ENCODE assay signal across 8 mouse cellular contexts in genomic region chr7:28208988-28209508, GRCm38 (mm10). TPM values are rescaled to one million over a fixed set of nuclear protein-coding genes. Genes with fewer than 3 reads are reported as not detected.
DNase-seq lines count a peak whose midpoint lies in the region; ATAC-seq and TF ChIP-seq lines count a peak whose summit lies in the region.

No protein-coding gene starts in this region.

- peak overlapping the region; percentile 27 for H3K4me3 ChIP-seq in hindbrain, postnatal 0 days (ENCODE audit: low read length)

- no peaks in the 10 kb centered on the region for H3K9me3 ChIP-seq in hindbrain, postnatal 0 days (ENCODE audit: low read length)

- no peak overlapping the region for H3K27ac ChIP-seq in hindbrain, postnatal 0 days

- no peaks in the 10 kb centered on the region for H3K4me1 ChIP-seq in hindbrain, postnatal 0 days (ENCODE audit: insufficient read depth, low read length)

- WGBS in hindbrain, postnatal 0 days, result 62% methylated on average over 19 of the region's 19 CpGs

- no peaks in the 10 kb centered on the region for H3K36me3 ChIP-seq in hindbrain, postnatal 0 days (ENCODE audit: insufficient read depth, low read length)

- DNase-seq in WW6 (ENCODE audit: low read depth, low spot score), result peak; percentile 59
- DNase-seq in gastrocnemius, postnatal 10 days, result peak; percentile 63
- peak; percentile 84 for DNase-seq in hindbrain, postnatal 0 days (ENCODE audit: low spot score)
- DNase-seq in left cerebral cortex, adult 11 months (ENCODE audit: low spot score), result peak; percentile 47
- peak; percentile 83 for DNase-seq in lung, postnatal 36 days
- peak; percentile 41 for DNase-seq in retina, postnatal 7 days (ENCODE audit: low read depth, low spot score)
- DNase-seq in urinary bladder, postnatal 4 days (ENCODE audit: low spot score in 2 of 2), result peak; percentile 35 to 45

- no peak for TF ChIP-seq CTCF in hindbrain, postnatal 0 days (IDR thresholded peaks at IDR 0.05; ENCODE audit: low read depth)

- H3K9ac ChIP-seq in hindbrain, postnatal 0 days (replicated peaks; ENCODE audit: low read length), result 0 out of 2 replicates have a peak overlapping the region, but pooled peaks have one; percentile 25

- ATAC-seq in common myeloid progenitor, adult 5-6 weeks (replicated peaks; ENCODE audit: low read depth, poor library complexity, severe bottlenecking), result peak; percentile 78
- peak; percentile 75 for ATAC-seq in hindbrain, postnatal 0 days

- peak overlapping the region; percentile 52 for H3K4me2 ChIP-seq in hindbrain, postnatal 0 days (ENCODE audit: low read depth, low read length)

- H3K27me3 ChIP-seq in hindbrain, postnatal 0 days (ENCODE audit: insufficient read depth, low read length), result no peaks in the 10 kb centered on the region

RNA-seq across cellular contexts. Expression of gene Dyrk1b, which starts 29.8 kb away (rescaled TPM):
- total RNA-seq in common myeloid progenitor, adult 5-6 weeks (2017), result 2.4 and 3.3 TPM in 2 replicates
- total RNA-seq in gastrocnemius, postnatal 10 days (2021), result 100 to 1,000 TPM; 151 to 161 TPM
- 36.7 and 43.6 TPM in 2 replicates for total RNA-seq in hindbrain, postnatal 0 days (2014; rRNA removed)
- polyA plus RNA-seq in hindbrain, postnatal 0 days (2015; fragmentation: Nextera tagmentation; extraction: Ambion mirVana), result 7.8 and 8.4 TPM in 2 replicates

RNA-seq across cellular contexts. Expression of gene Fbl, which starts 39.5 kb away (rescaled TPM):
- 193 and 260 TPM in 2 replicates for total RNA-seq in common myeloid progenitor, adult 5-6 weeks (2017)
- total RNA-seq in gastrocnemius, postnatal 10 days (2021), result 10 to 100 TPM; 44.0 to 49.0 TPM
- 23.5 and 24.4 TPM in 2 replicates for total RNA-seq in hindbrain, postnatal 0 days (2014; rRNA removed)
- 70.7 and 73.7 TPM in 2 replicates for polyA plus RNA-seq in hindbrain, postnatal 0 days (2015; fragmentation: Nextera tagmentation; extraction: Ambion mirVana)

RNA-seq across cellular contexts. Expression of gene Eid2, which starts 58.6 kb away (rescaled TPM):
- 0.87 and 2.7 TPM in 2 replicates for total RNA-seq in common myeloid progenitor, adult 5-6 weeks (2017)
- 10 to 100 TPM; 14.2 to 15.6 TPM for total RNA-seq in gastrocnemius, postnatal 10 days (2021)
- total RNA-seq in hindbrain, postnatal 0 days (2014; rRNA removed), result 48.4 and 70.7 TPM in 2 replicates
- polyA plus RNA-seq in hindbrain, postnatal 0 days (2015; fragmentation: Nextera tagmentation; extraction: Ambion mirVana), result 21.0 and 22.3 TPM in 2 replicates
